Comparison of ENCODE assay signal across 9 mouse cellular contexts in the genomic region with DNA sequence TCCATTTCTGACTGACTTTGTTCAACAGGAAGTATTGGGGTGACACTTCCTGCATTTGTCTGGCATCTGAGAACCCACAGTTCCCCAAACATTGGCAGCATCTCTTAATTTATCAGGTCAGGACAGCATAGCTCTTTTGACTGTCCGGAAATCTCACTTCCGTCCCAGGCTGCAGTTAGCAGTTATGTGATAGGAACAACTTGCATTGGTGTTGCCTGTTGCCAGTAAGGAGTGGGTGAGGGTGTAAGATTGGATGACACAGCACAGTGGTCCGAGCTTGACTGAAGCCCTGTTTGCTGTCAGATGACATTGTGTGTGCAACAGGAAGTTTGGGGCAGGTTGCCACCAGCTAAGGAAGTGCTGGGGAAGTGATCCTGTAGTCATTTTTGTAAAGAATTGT. TPM values are rescaled to one million over a fixed set of nuclear protein-coding genes. Genes with fewer than 3 reads are reported as not detected.
DNase-seq lines count a peak whose midpoint lies in the region; ATAC-seq lines count a peak whose summit lies in the region.
"Had no signal": no experiment of that assay in that cellular context is flagged by ENCODE, and none has a peak within 500 bp of the region (broad histone marks: within the 10 kb centered on the region; RNA-seq: fewer than 3 reads in every experiment).

No protein-coding gene starts in this region.

- WGBS in lung, embryonic 16.5 days = 53% methylated on average over 3 of the region's 3 CpGs
- WGBS in hindbrain, embryonic 13.5 days = 91% methylated on average over 3 of the region's 3 CpGs

- no peaks in the 10 kb centered on the region for H3K9me3 ChIP-seq in lung, embryonic 16.5 days (ENCODE audit: control insufficient read depth, low read length)
- peaks cover 5% of the 10 kb centered on the region for H3K9me3 ChIP-seq in megakaryocyte, embryonic 14.5 days
- H3K9me3 ChIP-seq in hindbrain, embryonic 13.5 days = no peaks in the 10 kb centered on the region
- H3K9me3 ChIP-seq: G1E had no signal

- DNase-seq in lung, postnatal 14 days = no peak
- no peak for DNase-seq in left cerebral cortex, adult 9 months (ENCODE audit: low spot score in 2 of 2)
- no peak for DNase-seq in retina, embryonic 14.5 days (ENCODE audit: low spot score)

- H3K4me3 ChIP-seq in lung, embryonic 16.5 days (ENCODE audit: low read length) = no peak overlapping the region
- peak overlapping the region; percentile 73 for H3K4me3 ChIP-seq in megakaryocyte, embryonic 14.5 days (replicated peaks)
- no peak overlapping the region for H3K4me3 ChIP-seq in hindbrain, embryonic 13.5 days

- H3K9ac ChIP-seq in lung, embryonic 16.5 days (ENCODE audit: low read length) = no peak overlapping the region
- H3K9ac ChIP-seq in hindbrain, embryonic 13.5 days = no peak overlapping the region

- peak; percentile 31; the same call in 1 of the 2 replicates for ATAC-seq in lung, embryonic 16.5 days (ENCODE audit: low read depth)
- peak; percentile 77 for ATAC-seq in inflammation-experienced regulatory T-cells, adult 6 months
- no peak for ATAC-seq in erythroid progenitor cell, adult 5-6 weeks (replicated peaks; ENCODE audit: low FRiP score, poor library complexity, severe bottlenecking)
- no peak for ATAC-seq in hindbrain, embryonic 13.5 days (ENCODE audit: low FRiP score)

- no peak overlapping the region for H3K4me2 ChIP-seq in lung, embryonic 16.5 days (ENCODE audit: low read depth, low read length)
- no peak overlapping the region for H3K4me2 ChIP-seq in hindbrain, embryonic 13.5 days

- H3K27me3 ChIP-seq in lung, embryonic 16.5 days (ENCODE audit: control insufficient read depth, insufficient read depth, low read depth, low read length) = no peaks in the 10 kb centered on the region
- no peaks in the 10 kb centered on the region for H3K27me3 ChIP-seq in megakaryocyte, embryonic 14.5 days (replicated peaks)
- H3K27me3 ChIP-seq in hindbrain, embryonic 13.5 days = no peaks in the 10 kb centered on the region

- H3K27ac ChIP-seq in lung, embryonic 16.5 days (ENCODE audit: low read length) = no peak overlapping the region
- H3K27ac ChIP-seq in hindbrain, embryonic 13.5 days = no peak overlapping the region

- no peaks in the 10 kb centered on the region for H3K36me3 ChIP-seq in lung, embryonic 16.5 days (ENCODE audit: control insufficient read depth, insufficient read depth, low read length)
- H3K36me3 ChIP-seq in megakaryocyte, embryonic 14.5 days (replicated peaks; ENCODE audit: low read length) = peaks cover 22% of the 10 kb centered on the region
- H3K36me3 ChIP-seq in hindbrain, embryonic 13.5 days = no peaks in the 10 kb centered on the region
- H3K36me3 ChIP-seq: G1E had no signal

- no peaks in the 10 kb centered on the region for H3K4me1 ChIP-seq in lung, embryonic 16.5 days (replicated peaks; ENCODE audit: control insufficient read depth, insufficient read depth, low read length)
- H3K4me1 ChIP-seq in megakaryocyte, embryonic 14.5 days = peaks cover 47% of the 10 kb centered on the region
- H3K4me1 ChIP-seq in hindbrain, embryonic 13.5 days (replicated peaks) = no peaks in the 10 kb centered on the region

RNA-seq across cellular contexts. Expression of gene Rubcnl, which starts 18.4 kb away (rescaled TPM):
- 0.29 and 0.83 TPM in 2 replicates for polyA plus RNA-seq in lung, embryonic 16.5 days (2015; fragmentation: Nextera tagmentation; extraction: Ambion mirVana)
- 1 to 10 TPM in 1 of 3 experiments, under 1 TPM in 2; 0.46 to 1.5 (median 0.54) TPM for polyA plus RNA-seq in inflammation-experienced regulatory T-cells, adult 6 months (2017; shearing (Covaris generic))
- polyA plus RNA-seq in megakaryocyte, embryonic 14.5 days (2012; ENCODE audit: insufficient read depth, low replicate concordance) = 0.11 TPM in 1 of 2 replicates, not detected in the other
- total RNA-seq in erythroid progenitor cell, adult 5-6 weeks (2015; ENCODE audit: low replicate concordance) = 1.8 and 5.0 TPM in 2 replicates
- 1.3 and 2.6 TPM in 2 replicates for total RNA-seq in erythroid progenitor cell, adult 5-6 weeks (2017; ENCODE audit: low replicate concordance)
- polyA plus RNA-seq in hindbrain, embryonic 13.5 days (2015; fragmentation: Nextera tagmentation; extraction: Ambion mirVana) = 0.23 and 0.27 TPM in 2 replicates
- polyA plus RNA-seq: G1E had no signal

Comparison
In these comparisons a context has a peak if more than half of its experiments do, and no peak if none do; other contexts are left out.
1. ATAC-seq: peak in lung, embryonic 16.5 days (single experiment) and inflammation-experienced regulatory T-cells, adult 6 months (single experiment); none in erythroid progenitor cell, adult 5-6 weeks (single experiment) and hindbrain, embryonic 13.5 days (single experiment).